Mouse (Mus musculus) left cerebral cortex, postnatal 4 days (tissue): ENCODE data around the gene Col8a1. TPM values are rescaled to one million over a fixed set of nuclear protein-coding genes. Genes with fewer than 3 reads are reported as not detected.

Experiments
- total RNA-seq, 2 experiments: library from RNA; stranded (reverse); gene quantifications; 2 replicates each; pipeline ENCODE4 v1.2.3; 2021

Gene Col8a1
- total RNA-seq, 2 experiments from 2014 or later: 2.6 to 3.4 TPM

Other genes starting within 250 kb of the Col8a1 start
- 10 to 100 TPM; 16.4 to 17.0 TPM for gene Cmss1, start 147.9 kb downstream of the Col8a1 start, total RNA-seq